Mouse (Mus musculus) spleen, postnatal 36 days (tissue): ENCODE measurements around the gene Timm8b.
"Not testable (repeated sequence)": the region's sequence is repeated elsewhere in the genome, so short reads cannot be mapped to it uniquely, and the experiment has no call there.

Source experiments
- DNase-seq, 2 experiments: peaks; one replicate each; pipeline ENCODE4 v3.0.0; 2022; ENCODE audit warnings: low spot score in 2 of 2, mixed read lengths in 1 of 2

Timm8b gene

GRCm38 (mm10) chr9:50602055-50602845 is 1.5 kb upstream of the Timm8b start:
- no peak for DNase-seq

GRCm38 (mm10) chr9:50603998-50604324 is 251 bp downstream of the Timm8b start:
- no peak for DNase-seq

GRCm38 (mm10) chr9:50604338-50604737 is 628 bp downstream of the Timm8b start:
- no peak for DNase-seq

GRCm38 (mm10) chr9:50612115-50612514 is 8.4 kb downstream of the Timm8b start:
- no peak for DNase-seq

DNA sequence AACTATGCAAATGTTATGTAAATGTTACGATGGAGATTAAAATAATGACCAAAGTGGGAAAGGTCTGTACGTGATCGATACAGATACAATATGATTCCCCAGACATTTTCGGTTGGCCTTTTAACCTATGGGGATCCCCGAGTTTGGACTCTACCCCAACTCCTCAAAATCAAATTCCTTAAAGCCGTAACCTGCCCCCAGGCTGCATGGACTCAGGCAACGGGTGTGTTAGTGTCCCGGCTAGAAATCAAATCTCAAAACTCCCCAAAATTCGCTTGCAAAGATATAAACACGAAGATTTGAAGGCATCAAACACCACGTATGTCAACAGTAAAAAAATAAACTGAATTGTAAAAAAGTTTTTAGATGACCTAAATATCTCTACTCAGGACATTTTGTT is 12.5 kb downstream of the Timm8b start:
- no peak for DNase-seq

GRCm38 (mm10) chr9:50616766-50617603 is 13.3 kb downstream of the Timm8b start, which contains the start of the genes Pih1d2 and Nkapd1:
Gene Pih1d2, plus strand, starts transcription at chr9:50617321.
Gene Nkapd1, minus strand, starts transcription at chr9:50617464.
- peak; percentile 79 to 82 for DNase-seq

- no peak for DNase-seq
These were observed 14.2 kb downstream of the Timm8b start for GRCm38 (mm10) chr9:50617794-50618330.

GRCm38 (mm10) chr9:50630903-50631302 is 27.2 kb downstream of the Timm8b start:
- DNase-seq: not testable (repeated sequence)

GRCm38 (mm10) chr9:50632016-50632688 is 28.4 kb downstream of the Timm8b start:
- no peak for DNase-seq

DNA sequence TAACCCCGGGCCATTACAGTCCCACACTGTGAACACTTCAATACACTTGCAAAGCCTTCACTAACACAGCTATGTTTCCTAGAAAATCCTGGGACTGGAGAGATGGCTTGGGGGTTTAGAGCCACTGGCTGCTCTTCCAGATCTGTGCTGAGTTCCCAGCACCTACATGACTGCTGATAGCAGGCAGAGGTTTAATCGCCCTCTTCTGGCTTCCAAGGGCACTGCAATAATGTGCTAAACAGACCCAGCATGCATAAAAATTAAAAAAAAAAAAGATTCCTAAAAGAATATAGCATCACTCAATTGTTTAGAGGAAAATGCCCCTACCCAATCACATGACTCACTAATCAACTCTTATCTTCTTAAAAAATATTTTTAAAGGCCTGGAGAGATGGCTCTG is 29.3 kb downstream of the Timm8b start:
- DNase-seq: no peak

- DNase-seq: no peak
These were observed 30.6 kb downstream of the Timm8b start for GRCm38 (mm10) chr9:50634270-50634669.

DNA sequence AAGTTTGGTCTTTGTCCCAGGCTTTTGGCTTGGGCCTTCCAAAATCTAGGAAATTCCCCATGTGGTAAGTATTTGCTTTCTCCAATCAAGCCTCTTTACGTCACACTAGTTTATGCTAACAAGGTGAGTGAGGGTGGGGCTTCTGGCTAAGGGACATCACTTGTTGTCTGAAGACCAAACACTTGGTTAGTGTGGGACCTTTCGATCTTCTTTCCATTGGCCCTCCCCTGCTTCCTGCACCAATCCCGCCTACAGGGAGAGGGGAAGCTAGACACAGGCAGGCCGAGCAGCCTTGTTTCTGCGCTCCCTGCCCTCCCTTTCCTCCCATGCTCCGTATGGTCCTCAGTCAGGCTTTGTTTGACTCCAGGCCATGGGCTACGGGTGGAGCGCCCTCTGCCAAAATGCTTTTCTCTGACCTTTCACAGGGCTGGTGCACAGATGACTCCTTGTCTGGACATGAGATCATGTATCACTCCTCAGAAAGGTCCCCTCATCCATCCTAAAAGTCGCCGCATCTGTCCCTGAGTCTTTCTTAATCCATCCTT is 43.2 kb downstream of the Timm8b start:
- no peak for DNase-seq

GRCm38 (mm10) chr9:50650503-50650902 is 46.8 kb downstream of the Timm8b start:
- peak in 1 of 2 experiments; percentile 17 for DNase-seq
